Mouse (Mus musculus) myocyte (in vitro differentiated cells): ENCODE data around the gene Ccdc175. TPM values are rescaled to one million over a fixed set of nuclear protein-coding genes. Genes with fewer than 3 reads are reported as not detected.

Experiments
- H3K27me3 ChIP-seq: one replicate; pipeline ENCODE4 v1.6.1; 2011; ENCODE audit not compliant: control insufficient read depth, insufficient read depth, insufficient read length
- H3K36me3 ChIP-seq: one replicate; pipeline ENCODE4 v1.6.1; 2011; ENCODE audit not compliant: control insufficient read depth, insufficient read depth
- H3K4me2 ChIP-seq: one replicate; pipeline ENCODE4 v1.6.1; 2011; ENCODE audit warnings: low read depth, control low read depth
- H3K4me3 ChIP-seq: one replicate; pipeline ENCODE4 v1.5.1; 2011; ENCODE audit warnings: mild to moderate bottlenecking, control low read depth, moderate library complexity
- H3K79me2 ChIP-seq: one replicate; pipeline ENCODE4 v1.6.1; 2011; ENCODE audit not compliant: control insufficient read depth, insufficient read depth
- H3ac ChIP-seq: one replicate; pipeline ENCODE4 v1.6.1; 2011; ENCODE audit not compliant: control insufficient read depth, insufficient read length
- CEBPB ChIP-seq: IDR thresholded peaks from 2 replicates; pipeline ENCODE4 v1.6.1; 2011; ENCODE audit warnings: mild to moderate bottlenecking, moderate library complexity; ENCODE audit not compliant: poor library complexity, insufficient read depth, severe bottlenecking
- E2F4 ChIP-seq: IDR thresholded peaks from one replicate; pipeline ENCODE4 v1.6.1; 2011; ENCODE audit warnings: mild to moderate bottlenecking, control low read depth, moderate library complexity; ENCODE audit not compliant: insufficient read depth
- MAX ChIP-seq: IDR thresholded peaks from one replicate; pipeline ENCODE4 v1.6.1; 2011; ENCODE audit warnings: low read depth, mild to moderate bottlenecking, control low read depth
- MYOD1 ChIP-seq, 3 experiments: IDR thresholded peaks; one replicate each; pipeline ENCODE4 v1.6.1; 2011; ENCODE audit warnings: control low read depth in 2 of 3, low read depth in 2 of 3, mild to moderate bottlenecking in 2 of 3, moderate library complexity in 1 of 3; ENCODE audit not compliant: insufficient read length in 2 of 3, control insufficient read depth in 1 of 3
- MYOG ChIP-seq, 3 experiments: IDR thresholded peaks; one replicate each; pipeline ENCODE4 v1.6.1; 2011; ENCODE audit warnings: control low read depth in 2 of 3, low read depth in 2 of 3, mild to moderate bottlenecking in 2 of 3; ENCODE audit not compliant: insufficient read length in 2 of 3, control insufficient read depth in 1 of 3, insufficient read depth in 1 of 3
- POLR2A ChIP-seq: IDR thresholded peaks from one replicate; pipeline ENCODE4 v1.6.1; 2011; ENCODE audit warnings: low read depth, mild to moderate bottlenecking, control low read depth, moderate library complexity; ENCODE audit not compliant: insufficient read length
- POLR2AphosphoS2 ChIP-seq: IDR thresholded peaks from one replicate; pipeline ENCODE4 v1.6.1; 2011; ENCODE audit warnings: low read depth, control low read depth; ENCODE audit not compliant: insufficient read length
- REST ChIP-seq: IDR thresholded peaks from one replicate; pipeline ENCODE4 v1.6.1; 2011; ENCODE audit warnings: mild to moderate bottlenecking, control low read depth, moderate library complexity; ENCODE audit not compliant: insufficient read depth, insufficient read length
- SRF ChIP-seq: IDR thresholded peaks from one replicate; pipeline ENCODE4 v1.6.1; 2011; ENCODE audit warnings: low read depth; ENCODE audit not compliant: control insufficient read depth, insufficient read length
- TCF12 ChIP-seq: IDR thresholded peaks from one replicate; pipeline ENCODE4 v1.6.1; 2011; ENCODE audit warnings: mild to moderate bottlenecking, control low read depth; ENCODE audit not compliant: poor library complexity, insufficient read depth, severe bottlenecking
- TCF3 ChIP-seq: IDR thresholded peaks from one replicate; pipeline ENCODE4 v1.6.1; 2011; ENCODE audit warnings: low read depth, control low read depth; ENCODE audit not compliant: insufficient read length
- USF1 ChIP-seq: IDR thresholded peaks from one replicate; pipeline ENCODE4 v1.6.1; 2011; ENCODE audit warnings: low read depth, mild to moderate bottlenecking, control low read depth, moderate library complexity
- polyA plus RNA-seq: library from polyadenylated mRNA; unstranded; fragments of >200 nt; fragmentation: generic; extraction: Trizol; gene quantifications from one replicate; pipeline ENCODE4 v1.2.1, GENCODE M21; 2012; ENCODE audit warnings: missing spikeins

Gene Ccdc175
- polyA plus RNA-seq, 1 experiment, result not detected

- Histone ChIP-seq H3K36me3 (no peaks in the 10 kb centered on the region), H3ac (peak overlapping the region; percentile 10), H3K79me2 (no peaks in the 10 kb centered on the region), H3K27me3 (peaks cover 9% of the 10 kb centered on the region), H3K4me2 (peak overlapping the region; percentile 90), H3K4me3 (peak overlapping the region; percentile 15)
- TF ChIP-seq REST, result no peak
- TF ChIP-seq SRF, result no peak
- TF ChIP-seq TCF12, result no peak
- TF ChIP-seq POLR2A, result no peak
- TF ChIP-seq USF1, result no peak
- no peak for TF ChIP-seq E2F4
- TF ChIP-seq MAX, result no peak
- TF ChIP-seq MYOD1 (IDR thresholded peaks at IDR 0.05; ENCODE audit: control insufficient read depth in 1 of 3, insufficient read length in 2 of 3, low read depth in 2 of 3), result no peak
- TF ChIP-seq CEBPB, result no peak
- TF ChIP-seq TCF3, result no peak
- no peak for TF ChIP-seq MYOG (IDR thresholded peaks at IDR 0.05; ENCODE audit: control insufficient read depth in 1 of 3, insufficient read depth in 1 of 3, insufficient read length in 2 of 3, low read depth in 2 of 3)
- TF ChIP-seq POLR2AphosphoS2, result no peak
These were observed 115.1 kb downstream of the Ccdc175 start for GRCm38 (mm10) chr12:72069626-72070326.

GRCm38 (mm10) chr12:72057780-72058179 lies 127.0 kb downstream of the Ccdc175 start:
- no peaks in the 10 kb centered on the region for H3K36me3 ChIP-seq
- no peak overlapping the region for H3ac ChIP-seq
- peaks cover 21% of the 10 kb centered on the region for H3K27me3 ChIP-seq
- no peak overlapping the region for H3K4me2 ChIP-seq
- H3K79me2 ChIP-seq, result no peaks in the 10 kb centered on the region
- H3K4me3 ChIP-seq, result no peak overlapping the region
- TF ChIP-seq E2F4 (no peak), REST (no peak), TCF3 (no peak), MAX (no peak), POLR2A (no peak), TCF12 (no peak), MYOG (IDR thresholded peaks at IDR 0.05; ENCODE audit: control insufficient read depth in 1 of 3, insufficient read depth in 1 of 3, insufficient read length in 2 of 3, low read depth in 2 of 3) (no peak), CEBPB (no peak), USF1 (no peak), SRF (no peak), POLR2AphosphoS2 (no peak), MYOD1 (IDR thresholded peaks at IDR 0.05; ENCODE audit: control insufficient read depth in 1 of 3, insufficient read length in 2 of 3, low read depth in 2 of 3) (no peak)

- H3K4me2 ChIP-seq, result no peak overlapping the region
- H3K79me2 ChIP-seq, result no peaks in the 10 kb centered on the region
- no peaks in the 10 kb centered on the region for H3K36me3 ChIP-seq
- H3K27me3 ChIP-seq, result peaks cover 11% of the 10 kb centered on the region
- TF ChIP-seq MAX (no peak), USF1 (no peak), TCF12 (no peak), MYOD1 (IDR thresholded peaks at IDR 0.05; ENCODE audit: control insufficient read depth in 1 of 3, insufficient read length in 2 of 3, low read depth in 2 of 3) (no peak), SRF (no peak), POLR2A (no peak), REST (no peak), E2F4 (no peak), MYOG (IDR thresholded peaks at IDR 0.05; ENCODE audit: control insufficient read depth in 1 of 3, insufficient read depth in 1 of 3, insufficient read length in 2 of 3, low read depth in 2 of 3) (no peak), TCF3 (no peak), CEBPB (no peak), POLR2AphosphoS2 (no peak)
- no peak overlapping the region for H3K4me3 ChIP-seq
- no peak overlapping the region for H3ac ChIP-seq
These were observed 131.0 kb downstream of the Ccdc175 start for GRCm38 (mm10) chr12:72053851-72054250.

GRCm38 (mm10) chr12:72053303-72053702 lies 131.5 kb downstream of the Ccdc175 start:
- no peaks in the 10 kb centered on the region for H3K79me2 ChIP-seq
- no peak overlapping the region for H3ac ChIP-seq
- TF ChIP-seq USF1, result no peak
- no peak for TF ChIP-seq MAX
- TF ChIP-seq TCF3, result no peak
- no peak for TF ChIP-seq REST
- TF ChIP-seq POLR2AphosphoS2, result no peak
- no peak for TF ChIP-seq TCF12
- no peak for TF ChIP-seq SRF
- TF ChIP-seq MYOG (IDR thresholded peaks at IDR 0.05; ENCODE audit: control insufficient read depth in 1 of 3, insufficient read depth in 1 of 3, insufficient read length in 2 of 3, low read depth in 2 of 3), result no peak
- TF ChIP-seq POLR2A, result no peak
- TF ChIP-seq CEBPB, result no peak
- TF ChIP-seq MYOD1 (IDR thresholded peaks at IDR 0.05; ENCODE audit: control insufficient read depth in 1 of 3, insufficient read length in 2 of 3, low read depth in 2 of 3), result no peak
- no peaks in the 10 kb centered on the region for H3K36me3 ChIP-seq
- no peak overlapping the region for H3K4me2 ChIP-seq
- H3K27me3 ChIP-seq, result peaks cover 11% of the 10 kb centered on the region
- H3K4me3 ChIP-seq, result no peak overlapping the region
